Comparison of ENCODE assay signal across 12 mouse cellular contexts in genomic region chr13:101847879-101848600, GRCm38 (mm10).
DNase-seq lines count a peak whose midpoint lies in the region; ATAC-seq and TF ChIP-seq lines count a peak whose summit lies in the region.
"Had no signal": no experiment of that assay in that cellular context is flagged by ENCODE, and none has a peak within 500 bp of the region (broad histone marks: within the 10 kb centered on the region; RNA-seq: fewer than 3 reads in every experiment).

No protein-coding gene starts in this region.

- no peaks in the 10 kb centered on the region for H3K4me1 ChIP-seq in hindbrain, postnatal 0 days (ENCODE audit: insufficient read depth, low read length)
- no peaks in the 10 kb centered on the region for H3K4me1 ChIP-seq in hindbrain, embryonic 14.5 days (replicated peaks; ENCODE audit: control insufficient read depth, insufficient read depth, low read length)
- no peaks in the 10 kb centered on the region for H3K4me1 ChIP-seq in heart, embryonic 11.5 days (ENCODE audit: control insufficient read depth, insufficient read depth, low read length)
- no peaks in the 10 kb centered on the region for H3K4me1 ChIP-seq in hindbrain, embryonic 12.5 days
- H3K4me1 ChIP-seq: kidney, embryonic 15.5 days had no signal

- H3K27me3 ChIP-seq in hindbrain, postnatal 0 days (ENCODE audit: insufficient read depth, low read length), result no peaks in the 10 kb centered on the region
- no peaks in the 10 kb centered on the region for H3K27me3 ChIP-seq in hindbrain, embryonic 14.5 days (ENCODE audit: control insufficient read depth, insufficient read depth, low read length)
- peaks cover 3% of the 10 kb centered on the region; the same call in 1 of the 2 replicates for H3K27me3 ChIP-seq in heart, embryonic 11.5 days (ENCODE audit: control insufficient read depth, insufficient read depth, low read length)
- H3K27me3 ChIP-seq in hindbrain, embryonic 12.5 days, result no peaks in the 10 kb centered on the region
- H3K27me3 ChIP-seq: CH12.LX; kidney, embryonic 15.5 days had no signal

- ATAC-seq in hindbrain, postnatal 0 days, result peak; percentile 45
- no peak for ATAC-seq in hindbrain, embryonic 14.5 days (ENCODE audit: low FRiP score)
- ATAC-seq in heart, embryonic 11.5 days (replicated peaks; ENCODE audit: insufficient number of reproducible peaks, low FRiP score, low TSS enrichment), result no peak
- ATAC-seq in hindbrain, embryonic 12.5 days (ENCODE audit: low FRiP score), result no peak

- intact Hi-C loops in gastrocnemius, postnatal 36 days (cut with DNase I), result no loop called here

- no peaks in the 10 kb centered on the region for H3K9me3 ChIP-seq in hindbrain, postnatal 0 days (ENCODE audit: low read length)
- H3K9me3 ChIP-seq in hindbrain, embryonic 14.5 days (ENCODE audit: control insufficient read depth, low read length), result no peaks in the 10 kb centered on the region
- H3K9me3 ChIP-seq in heart, embryonic 11.5 days (replicated peaks; ENCODE audit: control insufficient read depth, low read length), result no peaks in the 10 kb centered on the region
- H3K9me3 ChIP-seq in hindbrain, embryonic 12.5 days (replicated peaks), result no peaks in the 10 kb centered on the region
- H3K9me3 ChIP-seq: kidney, embryonic 15.5 days had no signal

- H3K4me3 ChIP-seq in hindbrain, postnatal 0 days (ENCODE audit: low read length), result no peak overlapping the region
- no peak overlapping the region for H3K4me3 ChIP-seq in hindbrain, embryonic 14.5 days (replicated peaks; ENCODE audit: low read length)
- no peak overlapping the region for H3K4me3 ChIP-seq in heart, embryonic 11.5 days (ENCODE audit: low read depth, low read length)
- no peak overlapping the region for H3K4me3 ChIP-seq in hindbrain, embryonic 12.5 days
- H3K4me3 ChIP-seq: kidney, embryonic 15.5 days had no signal

- 73% methylated on average over 12 of the region's 12 CpGs for WGBS in hindbrain, postnatal 0 days
- 86% methylated on average over 12 of the region's 12 CpGs for WGBS in hindbrain, embryonic 14.5 days
- 73% methylated on average over 12 of the region's 12 CpGs for WGBS in heart, embryonic 11.5 days (ENCODE audit: insufficient replicate concordance)
- WGBS in hindbrain, embryonic 12.5 days, result 85% methylated on average over 12 of the region's 12 CpGs

- H3K36me3 ChIP-seq in hindbrain, postnatal 0 days (ENCODE audit: insufficient read depth, low read length), result no peaks in the 10 kb centered on the region
- H3K36me3 ChIP-seq in hindbrain, embryonic 14.5 days (replicated peaks; ENCODE audit: control insufficient read depth, insufficient read depth), result no peaks in the 10 kb centered on the region
- H3K36me3 ChIP-seq in heart, embryonic 11.5 days (ENCODE audit: control insufficient read depth, insufficient read depth, low read length), result no peaks in the 10 kb centered on the region
- no peaks in the 10 kb centered on the region for H3K36me3 ChIP-seq in hindbrain, embryonic 12.5 days
- H3K36me3 ChIP-seq: kidney, embryonic 15.5 days had no signal

- no peak for TF ChIP-seq CTCF in hindbrain, postnatal 0 days (IDR thresholded peaks at IDR 0.05; ENCODE audit: low read depth)

- H3K27ac ChIP-seq in hindbrain, postnatal 0 days, result no peak overlapping the region
- no peak overlapping the region for H3K27ac ChIP-seq in hindbrain, embryonic 14.5 days
- no peak overlapping the region for H3K27ac ChIP-seq in heart, embryonic 11.5 days (ENCODE audit: low read depth, low read length)
- H3K27ac ChIP-seq in hindbrain, embryonic 12.5 days, result no peak overlapping the region
- H3K27ac ChIP-seq: kidney, embryonic 15.5 days had no signal

- DNase-seq in hindbrain, postnatal 0 days (ENCODE audit: low spot score), result peak; percentile 16
- no peak for DNase-seq in hindbrain, embryonic 14.5 days (ENCODE audit: low spot score)
- peak; percentile 14 to 42 for DNase-seq in urinary bladder, postnatal 36 days (ENCODE audit: low spot score in 2 of 2)
- DNase-seq in urinary bladder, postnatal 25 days (ENCODE audit: low spot score), result no peak
- DNase-seq in gastrocnemius, postnatal 36 days, result peak; percentile 48 to 52
- no peak for DNase-seq in ovary, adult 18-20 months (ENCODE audit: low spot score)
- DNase-seq: layer of hippocampus, postnatal 36 days; retina, postnatal 1 day had no signal

- H3K4me2 ChIP-seq in hindbrain, postnatal 0 days (ENCODE audit: low read depth, low read length), result no peak overlapping the region
- H3K4me2 ChIP-seq in hindbrain, embryonic 14.5 days (replicated peaks), result no peak overlapping the region
- no peak overlapping the region for H3K4me2 ChIP-seq in heart, embryonic 11.5 days
- H3K4me2 ChIP-seq in hindbrain, embryonic 12.5 days (replicated peaks), result no peak overlapping the region
- H3K4me2 ChIP-seq: kidney, embryonic 15.5 days had no signal

- H3K9ac ChIP-seq in hindbrain, postnatal 0 days (replicated peaks; ENCODE audit: low read length), result no peak overlapping the region
- H3K9ac ChIP-seq in hindbrain, embryonic 14.5 days, result no peak overlapping the region
- no peak overlapping the region for H3K9ac ChIP-seq in heart, embryonic 11.5 days (ENCODE audit: low read depth, low read length)
- H3K9ac ChIP-seq in hindbrain, embryonic 12.5 days, result no peak overlapping the region
- H3K9ac ChIP-seq: kidney, embryonic 15.5 days had no signal

Comparison
In these comparisons a context has a peak if more than half of its experiments do, and no peak if none do; other contexts are left out.
1. DNase-seq: peak in hindbrain, postnatal 0 days (single experiment), urinary bladder, postnatal 36 days (2 of 2) and gastrocnemius, postnatal 36 days (2 of 2); none in hindbrain, embryonic 14.5 days (single experiment), urinary bladder, postnatal 25 days (single experiment) and ovary, adult 18-20 months (single experiment).